Mouse (Mus musculus): Measurements from ENCODE around the gene Sema3b.

- no peak for TF ChIP-seq GATA1 (IDR thresholded peaks at IDR 0.05; ENCODE audit: borderline replicate concordance, low read length)
- no peak for TF ChIP-seq FLI1 (IDR thresholded peaks at IDR 0.05; ENCODE audit: low read length)
These were observed 9.6 kb downstream of the Sema3b start for GRCm38 (mm10) chr9:107599433-107599832.
